Mouse (Mus musculus): ENCODE results near the gene Rspo3.

Rspo3 gene

GRCm38 (mm10) chr10:29441297-29441696, 94.4 kb downstream of the Rspo3 start:
- DNase-seq (ENCODE audit: low read depth, low spot score), result no peak

- DNase-seq (ENCODE audit: low read depth, low spot score), result no peak
Observed at GRCm38 (mm10) chr10:29432935-29433453, 102.7 kb downstream of the Rspo3 start.

GRCm38 (mm10) chr10:29426660-29427059, 109.0 kb downstream of the Rspo3 start:
- no peak for DNase-seq (ENCODE audit: low read depth, low spot score)

GRCm38 (mm10) chr10:29424571-29424970, 111.1 kb downstream of the Rspo3 start:
- no peak for DNase-seq (ENCODE audit: low read depth, low spot score)

GRCm38 (mm10) chr10:29414361-29414760, 121.3 kb downstream of the Rspo3 start:
- DNase-seq (ENCODE audit: low read depth, low spot score), result no peak

- DNase-seq (ENCODE audit: low read depth, low spot score), result no peak
Observed at GRCm38 (mm10) chr10:29402656-29403268, 132.9 kb downstream of the Rspo3 start.
